Mouse (Mus musculus) intestine, embryonic 15.5 days (tissue): ENCODE data around the gene Def6. TPM values are rescaled to one million over a fixed set of nuclear protein-coding genes. Genes with fewer than 3 reads are reported as not detected.

Experiments used
- ATAC-seq: fragments of 200-750 bp; cut with Nextera tagmentation; 2 replicates; pipeline ENCODE4 v1.8.0; 2017; ENCODE audit warnings: moderate TSS enrichment, moderate library complexity
- H3K27ac ChIP-seq: fragments of 300-500 bp; sonication (generic); 2 replicates; pipeline ENCODE4 v1.5.1; 2015; ENCODE audit warnings: mild to moderate bottlenecking, inconsistent platforms
- H3K27me3 ChIP-seq: fragments of 300-500 bp; sonication (generic); replicated peaks from 2 replicates; pipeline ENCODE4 v1.6.1; 2015; ENCODE audit warnings: inconsistent platforms
- H3K36me3 ChIP-seq: fragments of 300-500 bp; sonication (generic); 2 replicates; pipeline ENCODE4 v1.6.1; 2015; ENCODE audit warnings: inconsistent platforms
- H3K4me1 ChIP-seq: fragments of 300-500 bp; sonication (generic); replicated peaks from 2 replicates; pipeline ENCODE4 v1.6.1; 2015; ENCODE audit warnings: inconsistent platforms
- H3K4me2 ChIP-seq: fragments of 300-500 bp; sonication (generic); replicated peaks from 2 replicates; pipeline ENCODE4 v1.6.1; 2015; ENCODE audit warnings: mild to moderate bottlenecking, inconsistent platforms
- H3K4me3 ChIP-seq: fragments of 300-500 bp; sonication (generic); replicated peaks from 2 replicates; pipeline ENCODE4 v1.5.1; 2015; ENCODE audit warnings: inconsistent platforms
- H3K9ac ChIP-seq: fragments of 300-500 bp; sonication (generic); 2 replicates; pipeline ENCODE4 v1.6.1; 2015; ENCODE audit warnings: inconsistent platforms
- H3K9me3 ChIP-seq: fragments of 300-500 bp; sonication (generic); 2 replicates; pipeline ENCODE4 v1.6.1; 2016; ENCODE audit warnings: inconsistent platforms
- WGBS: fragments of 180-500 bp; shearing (Covaris S2); methylation state at CpG from one replicate; pipeline ENCODE4 v1.1.7; 2015; 5-methylcytosine and 5-hydroxymethylcytosine counted together
- polyA plus RNA-seq: library from polyadenylated mRNA; unstranded; fragments of >200 nt; fragmentation: Nextera tagmentation; extraction: Ambion mirVana; gene quantifications from 2 replicates; pipeline ENCODE4 v1.2.1, GENCODE M21; 2015

Def6 gene
- polyA plus RNA-seq, 1 experiment from 2014 or later, result 4.3 TPM

DNA sequence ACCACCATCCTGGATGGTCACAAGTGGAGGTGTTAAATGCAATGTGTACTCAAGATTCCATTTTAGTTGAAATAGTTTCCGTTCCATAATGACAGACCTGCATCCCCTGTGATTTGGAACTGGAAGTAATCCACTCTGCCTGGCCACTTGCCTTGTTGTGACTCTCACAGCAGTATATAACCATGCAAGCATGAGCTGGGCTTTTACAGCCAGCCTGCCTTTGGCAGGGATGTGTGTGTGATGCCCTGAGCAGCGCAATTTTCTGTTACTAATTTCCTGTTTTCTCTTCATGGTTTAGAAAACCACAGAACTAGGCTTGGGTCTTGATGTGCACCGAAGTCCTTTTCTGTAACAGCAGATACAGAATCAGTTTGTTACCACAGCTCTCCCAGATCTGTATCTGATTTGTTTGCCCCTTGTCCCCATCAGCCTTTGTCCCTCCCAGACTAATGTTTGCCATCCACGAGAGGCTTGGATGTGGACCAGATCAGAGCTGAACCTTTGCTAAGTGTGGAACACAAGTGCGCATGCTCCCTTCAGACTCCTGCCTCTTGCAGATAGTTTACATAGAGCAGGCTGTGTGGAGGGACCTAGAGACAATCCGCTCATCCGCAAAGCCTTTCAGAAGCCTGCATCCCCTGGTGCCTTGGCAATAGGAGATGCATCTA is 22.5 kb upstream of the Def6 start:
- no peak overlapping the region for H3K9ac ChIP-seq
- WGBS, result 72% methylated on average over 7 of the region's 7 CpGs
- no peaks in the 10 kb centered on the region for H3K9me3 ChIP-seq
- no peaks in the 10 kb centered on the region for H3K27me3 ChIP-seq
- no peak overlapping the region for H3K27ac ChIP-seq
- no peak overlapping the region for H3K4me2 ChIP-seq
- 0 out of 2 replicates have a peak, but pooled peaks cover 4% of the 10 kb centered on the region for H3K36me3 ChIP-seq
- peaks cover 10% of the 10 kb centered on the region for H3K4me1 ChIP-seq
- no peak overlapping the region for H3K4me3 ChIP-seq
- ATAC-seq, result no peak

- Histone ChIP-seq H3K4me1 (no peaks in the 10 kb centered on the region), H3K36me3 (0 out of 2 replicates have a peak, but pooled peaks cover 18% of the 10 kb centered on the region), H3K27me3 (no peaks in the 10 kb centered on the region), H3K4me2 (no peak overlapping the region), H3K9me3 (no peaks in the 10 kb centered on the region), H3K9ac (no peak overlapping the region), H3K4me3 (no peak overlapping the region), H3K27ac (no peak overlapping the region)
- WGBS, result 88% methylated on average over 5 of the region's 5 CpGs
- no peak for ATAC-seq
Observed at GRCm38 (mm10) chr17:28188313-28188712, 19.3 kb upstream of the Def6 start.

GRCm38 (mm10) chr17:28192754-28193153 is 14.8 kb upstream of the Def6 start:
- Histone ChIP-seq H3K36me3 (peaks cover 32% of the 10 kb centered on the region), H3K27ac (no peak overlapping the region), H3K4me3 (no peak overlapping the region), H3K9me3 (no peaks in the 10 kb centered on the region), H3K4me2 (no peak overlapping the region), H3K27me3 (no peaks in the 10 kb centered on the region), H3K4me1 (no peaks in the 10 kb centered on the region), H3K9ac (no peak overlapping the region)
- 62% methylated on average over 1 of the region's 1 CpGs for WGBS
- no peak for ATAC-seq

GRCm38 (mm10) chr17:28193559-28193958 is 14.0 kb upstream of the Def6 start:
- Histone ChIP-seq H3K9me3 (no peaks in the 10 kb centered on the region), H3K4me1 (no peaks in the 10 kb centered on the region), H3K4me2 (no peak overlapping the region), H3K27me3 (no peaks in the 10 kb centered on the region), H3K36me3 (peaks cover 32% of the 10 kb centered on the region), H3K9ac (no peak overlapping the region), H3K4me3 (no peak overlapping the region), H3K27ac (no peak overlapping the region)
- ATAC-seq, result no peak
- WGBS, result 81% methylated on average over 3 of the region's 3 CpGs

- peaks cover 33% of the 10 kb centered on the region for H3K36me3 ChIP-seq
- ATAC-seq, result no peak
- WGBS, result 93% methylated on average over 10 of the region's 10 CpGs
Observed at GRCm38 (mm10) chr17:28195033-28195432, 12.5 kb upstream of the Def6 start.

DNA sequence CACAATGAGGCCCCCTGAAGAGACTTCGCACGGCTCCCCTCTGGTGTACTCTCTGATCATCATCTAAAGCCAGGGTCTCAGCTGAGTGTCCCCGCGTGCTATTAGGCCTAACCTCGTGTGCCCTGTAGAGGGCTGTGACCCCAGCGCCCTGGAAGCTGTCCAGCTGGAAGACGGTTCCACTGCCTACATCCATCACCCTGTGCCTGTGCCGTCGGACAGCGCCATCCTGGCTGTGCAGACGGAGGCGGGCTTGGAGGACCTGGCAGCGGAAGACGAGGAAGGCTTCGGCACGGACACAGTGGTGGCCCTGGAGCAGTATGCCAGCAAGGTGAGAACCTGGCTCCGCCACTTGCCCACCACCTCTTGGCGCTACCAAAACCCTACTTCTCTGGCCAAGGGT is 9.9 kb upstream of the Def6 start:
- H3K9me3 ChIP-seq, result no peaks in the 10 kb centered on the region
- no peak for ATAC-seq
- no peaks in the 10 kb centered on the region for H3K27me3 ChIP-seq
- H3K4me3 ChIP-seq, result no peak overlapping the region
- peaks cover 34% of the 10 kb centered on the region for H3K36me3 ChIP-seq
- H3K4me1 ChIP-seq, result no peaks in the 10 kb centered on the region
- WGBS, result 67% methylated on average over 18 of the region's 18 CpGs
- no peak overlapping the region for H3K4me2 ChIP-seq
- no peak overlapping the region for H3K27ac ChIP-seq
- H3K9ac ChIP-seq, result no peak overlapping the region

More at GRCm38 (mm10) chr17:28195033-28195432, 12.5 kb upstream of the Def6 start:
- no peaks in the 10 kb centered on the region for H3K27me3 ChIP-seq
- no peak overlapping the region for H3K4me2 ChIP-seq
- no peaks in the 10 kb centered on the region for H3K9me3 ChIP-seq
- H3K4me3 ChIP-seq, result no peak overlapping the region
- no peaks in the 10 kb centered on the region for H3K4me1 ChIP-seq
- H3K27ac ChIP-seq, result no peak overlapping the region
- H3K9ac ChIP-seq, result no peak overlapping the region

- WGBS, result 84% methylated on average over 14 of the region's 14 CpGs
- H3K27ac ChIP-seq, result no peak overlapping the region
- ATAC-seq, result no peak
- H3K36me3 ChIP-seq, result peaks cover 22% of the 10 kb centered on the region
- H3K27me3 ChIP-seq, result no peaks in the 10 kb centered on the region
- no peak overlapping the region for H3K4me2 ChIP-seq
- no peaks in the 10 kb centered on the region for H3K9me3 ChIP-seq
- H3K4me1 ChIP-seq, result no peaks in the 10 kb centered on the region
- no peak overlapping the region; the same call in 1 of the 2 replicates for H3K9ac ChIP-seq
- no peak overlapping the region for H3K4me3 ChIP-seq
Observed at GRCm38 (mm10) chr17:28201982-28202381, 5.6 kb upstream of the Def6 start.

DNA sequence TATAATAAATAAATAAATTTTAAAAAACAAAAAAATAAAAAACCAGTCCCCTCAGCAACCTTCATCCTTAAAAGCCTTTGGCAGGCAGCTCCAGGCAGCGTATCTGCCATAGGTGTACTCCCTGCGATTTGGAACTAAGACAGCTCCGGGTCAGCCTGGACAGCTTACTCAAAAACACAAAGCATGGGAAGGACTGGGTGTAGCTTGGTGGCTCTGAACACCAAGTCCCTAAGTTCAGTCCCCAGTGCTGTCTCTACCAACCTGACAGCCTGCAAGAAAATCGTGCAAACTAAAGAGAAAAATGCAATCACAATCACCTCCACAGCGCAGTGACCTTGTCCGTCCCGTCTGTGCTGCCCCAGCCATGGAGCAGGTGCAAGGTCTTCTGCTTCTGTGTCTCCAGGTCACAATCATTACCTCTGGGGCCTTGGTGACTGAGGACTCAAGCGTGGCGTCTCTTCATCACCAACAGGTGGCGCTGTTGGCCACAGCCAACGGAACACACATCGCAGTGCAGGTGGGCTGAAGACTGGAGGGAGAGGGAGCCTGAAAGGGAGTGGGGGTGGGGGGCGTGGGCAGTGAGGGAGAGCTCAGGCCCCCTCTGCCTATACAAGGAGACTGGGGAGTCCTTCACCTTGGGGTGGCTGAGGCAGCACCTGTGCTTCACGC is 3.4 kb upstream of the Def6 start:
- no peak overlapping the region for H3K27ac ChIP-seq
- no peak overlapping the region for H3K9ac ChIP-seq
- H3K36me3 ChIP-seq, result peaks cover 22% of the 10 kb centered on the region
- 0 out of 2 replicates have a peak, but pooled peaks have one; percentile 27 for ATAC-seq
- no peak overlapping the region for H3K4me2 ChIP-seq
- no peaks in the 10 kb centered on the region for H3K9me3 ChIP-seq
- H3K4me3 ChIP-seq, result no peak overlapping the region
- WGBS, result 42% methylated on average over 14 of the region's 14 CpGs
- H3K27me3 ChIP-seq, result no peaks in the 10 kb centered on the region
- H3K4me1 ChIP-seq, result peaks cover 11% of the 10 kb centered on the region

GRCm38 (mm10) chr17:28205443-28205842 is 2.1 kb upstream of the Def6 start:
- no peak for ATAC-seq
- H3K4me1 ChIP-seq, result peaks cover 11% of the 10 kb centered on the region
- no peak overlapping the region for H3K9ac ChIP-seq
- 89% methylated on average over 8 of the region's 8 CpGs for WGBS
- H3K4me2 ChIP-seq, result no peak overlapping the region
- no peak overlapping the region for H3K4me3 ChIP-seq
- no peaks in the 10 kb centered on the region for H3K27me3 ChIP-seq
- peaks cover 19% of the 10 kb centered on the region for H3K36me3 ChIP-seq
- H3K27ac ChIP-seq, result no peak overlapping the region
- H3K9me3 ChIP-seq, result no peaks in the 10 kb centered on the region

- H3K9ac ChIP-seq, result peak overlapping the region; percentile 31
- no peaks in the 10 kb centered on the region for H3K27me3 ChIP-seq
- 71% methylated on average over 8 of the region's 8 CpGs for WGBS
- H3K27ac ChIP-seq, result peak overlapping the region; percentile 80
- H3K36me3 ChIP-seq, result peaks cover 8% of the 10 kb centered on the region
- no peak for ATAC-seq
- H3K4me1 ChIP-seq, result peaks cover 14% of the 10 kb centered on the region
- peak overlapping the region; percentile 62 for H3K4me2 ChIP-seq
- H3K4me3 ChIP-seq, result no peak overlapping the region
- H3K9me3 ChIP-seq, result no peaks in the 10 kb centered on the region
Observed at GRCm38 (mm10) chr17:28207092-28207491, 486 bp upstream of the Def6 start.

DNA sequence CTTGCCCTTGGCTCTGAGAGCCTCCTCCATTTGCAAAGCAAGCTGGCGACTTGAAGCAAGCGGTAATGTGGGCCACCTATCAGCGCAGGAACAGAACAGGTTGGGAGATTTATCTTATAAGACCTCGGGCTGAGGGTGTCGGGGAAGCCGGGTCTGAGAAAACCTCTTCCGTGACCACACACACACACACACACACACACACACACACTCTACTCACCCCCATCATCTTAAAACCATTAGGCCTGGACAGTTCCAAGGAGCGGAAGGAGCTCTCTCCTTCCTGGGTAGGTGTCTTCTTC is 685 bp downstream of the Def6 start:
- H3K4me2 ChIP-seq, result peak overlapping the region; percentile 62
- WGBS, result 85% methylated on average over 8 of the region's 8 CpGs
- no peaks in the 10 kb centered on the region for H3K27me3 ChIP-seq
- 0 out of 2 replicates have a peak, but pooled peaks cover under 1% of the 10 kb centered on the region for H3K36me3 ChIP-seq
- H3K4me3 ChIP-seq, result peak overlapping the region; percentile 30
- 0 out of 2 replicates have a peak overlapping the region, but pooled peaks have one; percentile 0 for H3K9ac ChIP-seq
- H3K27ac ChIP-seq, result no peak overlapping the region
- ATAC-seq, result no peak
- H3K4me1 ChIP-seq, result peaks cover 16% of the 10 kb centered on the region
- H3K9me3 ChIP-seq, result no peaks in the 10 kb centered on the region

GRCm38 (mm10) chr17:28209457-28210110 is 2.0 kb downstream of the Def6 start:
- 49% methylated on average over 4 of the region's 4 CpGs for WGBS
- no peaks in the 10 kb centered on the region for H3K9me3 ChIP-seq

More at GRCm38 (mm10) chr17:28209457-28210110, 2.0 kb downstream of the Def6 start:
- no peak for ATAC-seq
- Histone ChIP-seq H3K4me3 (no peak overlapping the region), H3K9ac (no peak overlapping the region), H3K4me1 (peaks cover 16% of the 10 kb centered on the region), H3K36me3 (no peaks in the 10 kb centered on the region), H3K27me3 (no peaks in the 10 kb centered on the region), H3K4me2 (no peak overlapping the region), H3K27ac (no peak overlapping the region)
